Mouse (Mus musculus): ENCODE results near the gene Xpa. TPM values are rescaled to one million over a fixed set of nuclear protein-coding genes. Genes with fewer than 3 reads are reported as not detected.

The Xpa gene
- polyA plus RNA-seq (2015; fragmentation: Nextera tagmentation; extraction: Ambion mirVana) = 22.0 and 29.2 TPM in 2 replicates

- ATAC-seq (peak; percentile 95), DNase-seq (ENCODE audit: low spot score) (peak; percentile 98)
- peaks cover 4% of the 10 kb centered on the region; the same call in 1 of the 2 replicates for H3K4me1 ChIP-seq (ENCODE audit: insufficient read depth, low read depth, low read length)
- H3K27me3 ChIP-seq (replicated peaks; ENCODE audit: insufficient read depth, low read length) = no peaks in the 10 kb centered on the region
- H3K4me3 ChIP-seq (ENCODE audit: low read depth, low read length) = peak within 1 kb of the TSS; percentile 81
- H3K27ac ChIP-seq (ENCODE audit: low read length) = peak within 1 kb of the TSS; percentile 74
- H3K9me3 ChIP-seq (ENCODE audit: low read length) = no peaks in the 10 kb centered on the region
- WGBS = under 1% methylated on average over 59 of the region's 70 CpGs
- H3K36me3 ChIP-seq (ENCODE audit: insufficient read depth, low read length) = no peaks in the 10 kb centered on the region
- peak within 1 kb of the TSS; percentile 64 for H3K9ac ChIP-seq (replicated peaks; ENCODE audit: low read depth)
- peak within 1 kb of the TSS; percentile 80 for H3K4me2 ChIP-seq (replicated peaks; ENCODE audit: low read depth, low read length)
- TF ChIP-seq EP300 (IDR thresholded peaks at IDR 0.05) (no peak), CTCF (IDR thresholded peaks at IDR 0.05) (no peak)
Measured at GRCm38 (mm10) chr4:46195781-46196487, at the start of gene Xpa. TSS of gene Xpa (minus strand) at chr4:46196311.

GRCm38 (mm10) chr4:46235871-46236270 is 39.8 kb upstream of the Xpa start:
- no peak for DNase-seq (ENCODE audit: low spot score)
- WGBS = 87% methylated on average over 3 of the region's 3 CpGs
- TF ChIP-seq EP300 (IDR thresholded peaks at IDR 0.05) (no peak), CTCF (IDR thresholded peaks at IDR 0.05) (no peak)
- H3K9me3 ChIP-seq (ENCODE audit: low read length) = no peaks in the 10 kb centered on the region
- no peak overlapping the region for H3K4me3 ChIP-seq (ENCODE audit: low read depth, low read length)
- no peak for ATAC-seq
- no peaks in the 10 kb centered on the region for H3K27me3 ChIP-seq (replicated peaks; ENCODE audit: insufficient read depth, low read length)
- H3K4me2 ChIP-seq (replicated peaks; ENCODE audit: low read depth, low read length) = no peak overlapping the region
- H3K27ac ChIP-seq (ENCODE audit: low read length) = no peak overlapping the region
- H3K36me3 ChIP-seq (ENCODE audit: insufficient read depth, low read length) = no peaks in the 10 kb centered on the region
- no peaks in the 10 kb centered on the region for H3K4me1 ChIP-seq (ENCODE audit: insufficient read depth, low read depth, low read length)
- no peak overlapping the region for H3K9ac ChIP-seq (replicated peaks; ENCODE audit: low read depth)

DNA sequence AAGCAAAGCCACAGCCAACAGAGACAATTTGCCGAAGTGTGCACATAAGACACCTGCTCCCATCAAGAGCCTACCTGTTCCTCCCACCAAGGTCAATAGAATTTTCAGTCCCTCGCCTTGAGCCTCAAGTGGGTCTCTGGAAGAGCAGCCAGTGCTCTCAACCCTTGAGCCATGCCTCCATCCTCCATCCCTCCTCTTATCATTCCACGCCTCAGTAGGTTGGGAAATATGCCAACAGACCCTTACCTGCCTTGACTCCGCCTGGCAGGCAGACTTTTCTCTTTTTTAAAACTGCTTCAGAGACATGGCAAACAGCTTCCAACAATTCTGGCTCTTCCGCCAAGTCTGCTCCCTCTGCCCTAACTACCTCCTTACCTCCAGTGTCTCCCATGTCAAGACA is 38.6 kb upstream of the Xpa start:
- 62% methylated on average over 5 of the region's 5 CpGs for WGBS
- DNase-seq (ENCODE audit: low spot score) = peak; percentile 19
- H3K9me3 ChIP-seq (ENCODE audit: low read length) = no peaks in the 10 kb centered on the region
- no peak overlapping the region for H3K9ac ChIP-seq (replicated peaks; ENCODE audit: low read depth)
- no peak overlapping the region for H3K4me3 ChIP-seq (ENCODE audit: low read depth, low read length)
- no peak for TF ChIP-seq EP300 (IDR thresholded peaks at IDR 0.05)
- no peak for TF ChIP-seq CTCF (IDR thresholded peaks at IDR 0.05)
- ATAC-seq = no peak
- H3K27me3 ChIP-seq (replicated peaks; ENCODE audit: insufficient read depth, low read length) = no peaks in the 10 kb centered on the region
- no peaks in the 10 kb centered on the region for H3K36me3 ChIP-seq (ENCODE audit: insufficient read depth, low read length)
- no peak overlapping the region for H3K4me2 ChIP-seq (replicated peaks; ENCODE audit: low read depth, low read length)
- H3K27ac ChIP-seq (ENCODE audit: low read length) = no peak overlapping the region
- no peaks in the 10 kb centered on the region for H3K4me1 ChIP-seq (ENCODE audit: insufficient read depth, low read depth, low read length)

DNA sequence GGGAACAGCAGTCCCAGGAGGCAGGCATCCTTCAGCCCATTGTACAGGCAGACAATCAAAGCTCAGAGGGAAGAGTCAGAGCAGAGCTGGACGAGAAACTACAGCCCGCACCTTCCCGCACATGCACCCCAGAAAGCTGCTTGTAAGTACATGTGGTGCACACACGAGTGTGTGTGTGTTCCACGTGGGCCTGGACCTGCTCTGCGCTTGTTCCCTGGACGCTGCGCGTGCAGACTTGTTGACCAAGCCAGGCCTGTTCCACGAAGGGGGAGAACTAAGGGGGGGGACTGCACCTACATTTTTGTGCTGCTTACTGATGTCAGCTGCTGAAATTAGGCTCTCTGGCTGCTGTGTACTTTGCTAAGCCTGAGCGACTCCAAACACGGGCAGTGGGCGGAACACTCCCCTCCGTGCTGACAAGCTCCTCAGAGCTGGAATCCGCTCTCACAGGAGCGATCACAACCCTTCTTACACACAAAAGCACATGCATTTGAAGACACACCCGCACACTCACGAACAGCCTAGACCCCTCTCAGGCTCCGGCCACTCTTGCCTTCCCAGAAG is 30.9 kb upstream of the Xpa start:
- Histone ChIP-seq H3K9me3 (ENCODE audit: low read length) (no peaks in the 10 kb centered on the region), H3K9ac (replicated peaks; ENCODE audit: low read depth) (no peak overlapping the region), H3K4me1 (ENCODE audit: insufficient read depth, low read depth, low read length) (no peaks in the 10 kb centered on the region), H3K4me3 (ENCODE audit: low read depth, low read length) (no peak overlapping the region), H3K27me3 (replicated peaks; ENCODE audit: insufficient read depth, low read length) (no peaks in the 10 kb centered on the region), H3K27ac (ENCODE audit: low read length) (no peak overlapping the region), H3K4me2 (replicated peaks; ENCODE audit: low read depth, low read length) (no peak overlapping the region), H3K36me3 (ENCODE audit: insufficient read depth, low read length) (no peaks in the 10 kb centered on the region)
- DNase-seq (ENCODE audit: low spot score) (peak; percentile 34), ATAC-seq (peak; percentile 80)
- WGBS = 54% methylated on average over 19 of the region's 19 CpGs
- no peak for TF ChIP-seq EP300 (IDR thresholded peaks at IDR 0.05)
- no peak for TF ChIP-seq CTCF (IDR thresholded peaks at IDR 0.05)

- no peak overlapping the region for H3K9ac ChIP-seq (replicated peaks; ENCODE audit: low read depth)
- no peak for ATAC-seq
- no peak for DNase-seq (ENCODE audit: low spot score)
- TF ChIP-seq EP300 (IDR thresholded peaks at IDR 0.05) (no peak), CTCF (IDR thresholded peaks at IDR 0.05) (no peak)
- H3K27me3 ChIP-seq (replicated peaks; ENCODE audit: insufficient read depth, low read length) = no peaks in the 10 kb centered on the region
- no peaks in the 10 kb centered on the region for H3K4me1 ChIP-seq (ENCODE audit: insufficient read depth, low read depth, low read length)
- no peaks in the 10 kb centered on the region for H3K9me3 ChIP-seq (ENCODE audit: low read length)
- WGBS = 71% methylated on average over 3 of the region's 3 CpGs
- H3K4me3 ChIP-seq (ENCODE audit: low read depth, low read length) = no peak overlapping the region
- no peak overlapping the region for H3K4me2 ChIP-seq (replicated peaks; ENCODE audit: low read depth, low read length)
- no peaks in the 10 kb centered on the region for H3K36me3 ChIP-seq (ENCODE audit: insufficient read depth, low read length)
- H3K27ac ChIP-seq (ENCODE audit: low read length) = no peak overlapping the region
Measured at GRCm38 (mm10) chr4:46221090-46221489, 25.0 kb upstream of the Xpa start.

DNA sequence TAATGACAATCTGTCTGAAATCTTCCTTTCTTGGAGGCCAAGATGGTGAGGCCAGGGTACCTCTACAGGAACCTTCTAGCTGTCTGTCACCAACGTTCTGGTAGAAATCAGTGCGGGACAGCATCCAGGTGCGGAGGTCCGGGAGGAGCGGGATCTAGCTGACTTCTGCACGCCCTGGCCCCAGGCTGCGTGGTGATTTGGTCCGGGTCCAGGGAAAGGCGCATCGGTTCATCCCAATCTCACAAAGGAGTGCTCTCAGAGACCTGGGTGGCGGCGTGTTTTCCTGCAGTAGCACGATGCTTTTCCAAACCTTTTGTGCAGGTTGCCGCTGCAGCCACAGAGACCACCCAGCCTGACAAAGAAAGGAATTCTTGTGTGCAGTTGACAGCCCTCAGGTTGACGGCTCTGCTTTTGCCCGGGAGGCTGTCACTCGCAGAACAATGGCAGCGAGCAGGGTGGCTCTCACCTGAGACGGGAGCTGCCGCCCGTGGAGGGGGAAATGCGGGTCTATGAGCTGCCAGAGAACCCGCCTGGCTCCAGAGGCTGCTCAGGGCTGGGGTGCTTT is 6.5 kb upstream of the Xpa start:
- no peak overlapping the region for H3K9ac ChIP-seq (replicated peaks; ENCODE audit: low read depth)
- no peak for TF ChIP-seq CTCF (IDR thresholded peaks at IDR 0.05)
- no peak for TF ChIP-seq EP300 (IDR thresholded peaks at IDR 0.05)
- H3K27me3 ChIP-seq (replicated peaks; ENCODE audit: insufficient read depth, low read length) = peaks cover 4% of the 10 kb centered on the region; the same call in 1 of the 2 replicates
- no peaks in the 10 kb centered on the region for H3K9me3 ChIP-seq (ENCODE audit: low read length)
- H3K27ac ChIP-seq (ENCODE audit: low read length) = no peak overlapping the region
- H3K4me1 ChIP-seq (ENCODE audit: insufficient read depth, low read depth, low read length) = 0 out of 2 replicates have a peak, but pooled peaks cover 2% of the 10 kb centered on the region
- ATAC-seq (0 out of 2 replicates have a peak, but pooled peaks have one; percentile 6), DNase-seq (ENCODE audit: low spot score) (no peak)
- no peak overlapping the region for H3K4me3 ChIP-seq (ENCODE audit: low read depth, low read length)
- no peak overlapping the region for H3K4me2 ChIP-seq (replicated peaks; ENCODE audit: low read depth, low read length)
- WGBS = 5% methylated on average over 23 of the region's 23 CpGs
- no peaks in the 10 kb centered on the region for H3K36me3 ChIP-seq (ENCODE audit: insufficient read depth, low read length)

Data from lung, postnatal 0 days (tissue).